Mouse (Mus musculus) spleen, adult 2 months (tissue): ENCODE data around the gene Tmem120a.

Source experiments
- CTCF ChIP-seq: fragments of 200-500 bp; IDR thresholded peaks from 2 replicates; pipeline ENCODE4 v1.5.1; 2011; ENCODE audit warnings: mild to moderate bottlenecking, inconsistent platforms; ENCODE audit not compliant: insufficient read depth, insufficient read length, insufficient replicate concordance; ENCODE audit errors: extremely low read depth
- POLR2A ChIP-seq: fragments of 200-500 bp; IDR thresholded peaks from 2 replicates; pipeline ENCODE4 v1.6.1; 2011; ENCODE audit warnings: low read depth, low read length, inconsistent platforms

GRCm38 (mm10) chr5:135728361-135728760 lies 15.9 kb downstream of the Tmem120a start:
- TF ChIP-seq POLR2A, result no peak
- TF ChIP-seq CTCF, result no peak
